Mouse (Mus musculus) erythroblast, embryonic 14.5 days (primary cell): Measurements from ENCODE around the gene Yjefn3.

Experiments used
- GATA1 ChIP-seq: IDR thresholded peaks from 2 replicates; pipeline ENCODE4 v1.6.1; 2012; ENCODE audit warnings: low read length, inconsistent platforms, mixed read lengths
- TAL1 ChIP-seq: IDR thresholded peaks from 3 replicates; pipeline ENCODE4 v1.6.1; 2012; ENCODE audit warnings: low read length, inconsistent platforms, mixed read lengths

- TF ChIP-seq GATA1 (no peak), TAL1 (no peak)
Observed at GRCm38 (mm10) chr8:69880841-69881240, 21.7 kb downstream of the Yjefn3 start.
